Mouse (Mus musculus) midbrain, postnatal 0 days (tissue): ENCODE measurements around the gene Mgst3. TPM values are rescaled to one million over a fixed set of nuclear protein-coding genes. Genes with fewer than 3 reads are reported as not detected.

Source experiments
- ATAC-seq: fragments of 200-750 bp; cut with Nextera tagmentation; 2 replicates; pipeline ENCODE4 v1.8.0; 2017; ENCODE audit warnings: moderate number of reproducible peaks, mild to moderate bottlenecking, moderate TSS enrichment, moderate library complexity; ENCODE audit not compliant: low FRiP score
- DNase-seq: peaks from one replicate; pipeline ENCODE4 v3.0.0-alpha.2; 2015; ENCODE audit warnings: low spot score
- H3K27ac ChIP-seq: fragments of 300-500 bp; sonication (generic); 2 replicates; pipeline ENCODE4 v1.5.1; 2014; ENCODE audit warnings: low read depth, mild to moderate bottlenecking, low read length, mixed read lengths
- H3K27me3 ChIP-seq: fragments of 300-500 bp; sonication (generic); 2 replicates; pipeline ENCODE4 v1.6.1; 2014; ENCODE audit warnings: low read length, control low read depth, mixed read lengths; ENCODE audit not compliant: insufficient read depth
- H3K36me3 ChIP-seq: fragments of 300-500 bp; sonication (generic); 2 replicates; pipeline ENCODE4 v1.6.1; 2014; ENCODE audit warnings: low read length, control low read depth, mixed read lengths; ENCODE audit not compliant: insufficient read depth
- H3K4me1 ChIP-seq: fragments of 300-500 bp; sonication (generic); 2 replicates; pipeline ENCODE4 v1.6.1; 2014; ENCODE audit warnings: mild to moderate bottlenecking, control low read depth, antibody characterized with exemption, low read length, mixed read lengths; ENCODE audit not compliant: insufficient read depth
- H3K4me2 ChIP-seq: fragments of 300-500 bp; sonication (generic); 2 replicates; pipeline ENCODE4 v1.6.1; 2014; ENCODE audit warnings: low read depth, mild to moderate bottlenecking, low read length, mixed read lengths; ENCODE audit not compliant: poor library complexity, severe bottlenecking
- H3K4me3 ChIP-seq: fragments of 300-500 bp; sonication (generic); 2 replicates; pipeline ENCODE4 v1.5.1; 2014; ENCODE audit warnings: low read depth, mild to moderate bottlenecking, low read length, moderate library complexity
- H3K9ac ChIP-seq: fragments of 300-500 bp; sonication (generic); replicated peaks from 2 replicates; pipeline ENCODE4 v1.6.1; 2014; ENCODE audit warnings: mild to moderate bottlenecking, low read length, moderate library complexity, mixed read lengths; ENCODE audit not compliant: poor library complexity, severe bottlenecking
- H3K9me3 ChIP-seq: fragments of 300-500 bp; sonication (generic); 2 replicates; pipeline ENCODE4 v1.6.1; 2016; ENCODE audit warnings: low read length, control low read depth
- CTCF ChIP-seq: IDR thresholded peaks from 2 replicates; pipeline ENCODE4 v1.5.1; 2016; ENCODE audit warnings: antibody characterized with exemption, mild to moderate bottlenecking
- WGBS: fragments of 180-500 bp; shearing (Covaris S2); extraction: QIAGEN DNeasy Blood & Tissue Kit; methylation state at CpG from one replicate; pipeline ENCODE4 v1.1.7; 2014; 5-methylcytosine and 5-hydroxymethylcytosine counted together
- polyA plus RNA-seq: library from polyadenylated mRNA; unstranded; fragments of >200 nt; fragmentation: Nextera tagmentation; extraction: Ambion mirVana; gene quantifications from 2 replicates; pipeline ENCODE4 v1.2.1, GENCODE M21; 2015
- total RNA-seq: library from RNA; depleted of rRNA; stranded (reverse); fragments of >200 nt; gene quantifications from 2 replicates; pipeline ENCODE4 v1.2.3, GENCODE M21; 2014

The Mgst3 gene
- total and polyA plus RNA-seq, 2 experiments from 2014 or later: 240 to 246 TPM

DNA sequence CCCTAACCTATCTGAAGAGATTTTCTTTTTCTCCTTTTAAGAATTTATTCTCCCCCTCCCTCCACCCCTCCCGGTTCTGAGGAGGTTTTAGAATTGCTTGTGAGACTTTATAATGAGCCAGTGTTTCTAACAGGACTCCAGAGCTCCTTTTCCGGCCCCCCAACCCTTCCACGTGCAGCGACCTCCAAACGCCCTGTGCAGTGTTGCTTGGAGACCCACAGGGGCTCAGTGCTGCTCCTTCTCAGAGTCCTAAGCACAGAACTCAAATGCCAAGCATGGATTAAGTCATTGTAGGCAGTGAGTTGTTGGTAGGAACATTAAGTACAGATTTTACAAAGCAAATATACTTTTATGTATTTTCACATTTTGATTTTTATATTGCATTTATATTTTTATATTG is 30.3 kb downstream of the Mgst3 start:
- TF ChIP-seq CTCF: no peak
- no peak for DNase-seq

DNA sequence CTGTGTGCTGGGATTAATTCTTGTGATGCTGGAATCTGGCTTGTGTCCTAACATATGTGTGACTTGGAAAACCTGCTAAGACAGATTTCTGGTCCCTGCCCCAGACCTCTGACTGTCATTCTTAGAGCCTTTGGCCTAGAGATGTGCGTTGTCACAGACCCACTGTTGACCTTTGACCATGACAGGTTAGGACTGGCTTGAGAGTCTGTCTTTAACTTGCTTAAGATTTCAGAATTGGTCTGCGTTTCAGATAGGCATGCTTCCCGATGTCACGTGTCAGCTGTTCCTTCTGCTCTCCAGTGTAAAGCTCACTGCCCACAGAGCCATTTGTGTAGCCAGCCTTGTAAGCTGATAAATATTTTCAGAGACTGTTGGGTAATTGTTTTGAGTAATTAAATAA is 30.8 kb downstream of the Mgst3 start:
- Histone ChIP-seq H3K4me3 (no peak overlapping the region), H3K4me2 (no peak overlapping the region), H3K27me3 (no peaks in the 10 kb centered on the region), H3K9ac (no peak overlapping the region), H3K36me3 (peaks cover 35% of the 10 kb centered on the region), H3K4me1 (no peaks in the 10 kb centered on the region), H3K9me3 (no peaks in the 10 kb centered on the region), H3K27ac (no peak overlapping the region)
- ATAC-seq: no peak
- WGBS: 81% methylated on average over 4 of the region's 4 CpGs
- DNase-seq: no peak
- no peak for TF ChIP-seq CTCF

More for the DNA sequence above, 30.3 kb downstream of the Mgst3 start:
- no peaks in the 10 kb centered on the region for H3K4me1 ChIP-seq
- no peak for ATAC-seq
- no peak overlapping the region for H3K27ac ChIP-seq
- no peaks in the 10 kb centered on the region for H3K9me3 ChIP-seq
- no peaks in the 10 kb centered on the region for H3K27me3 ChIP-seq
- H3K36me3 ChIP-seq: peaks cover 33% of the 10 kb centered on the region
- no peak overlapping the region for H3K9ac ChIP-seq
- no peak overlapping the region for H3K4me2 ChIP-seq
- no peak overlapping the region for H3K4me3 ChIP-seq
- WGBS: 55% methylated on average over 5 of the region's 5 CpGs

- TF ChIP-seq CTCF: no peak
Observed at GRCm38 (mm10) chr1:167360268-167360667, 33.4 kb downstream of the Mgst3 start.

GRCm38 (mm10) chr1:167358731-167359130 is 34.9 kb downstream of the Mgst3 start:
- ATAC-seq (no peak), DNase-seq (no peak)
- Histone ChIP-seq H3K4me3 (no peak overlapping the region), H3K4me2 (no peak overlapping the region), H3K27ac (no peak overlapping the region), H3K36me3 (peaks cover 44% of the 10 kb centered on the region), H3K27me3 (no peaks in the 10 kb centered on the region), H3K4me1 (no peaks in the 10 kb centered on the region), H3K9ac (no peak overlapping the region), H3K9me3 (no peaks in the 10 kb centered on the region)
- 86% methylated on average over 9 of the region's 9 CpGs for WGBS
- TF ChIP-seq CTCF: no peak

More at GRCm38 (mm10) chr1:167360268-167360667, 33.4 kb downstream of the Mgst3 start:
- 54% methylated on average over 4 of the region's 4 CpGs for WGBS
- no peak for DNase-seq
- no peak overlapping the region for H3K9ac ChIP-seq
- H3K4me2 ChIP-seq: no peak overlapping the region
- H3K4me1 ChIP-seq: no peaks in the 10 kb centered on the region
- no peaks in the 10 kb centered on the region for H3K9me3 ChIP-seq
- ATAC-seq: no peak
- no peak overlapping the region for H3K27ac ChIP-seq
- peaks cover 36% of the 10 kb centered on the region for H3K36me3 ChIP-seq
- H3K27me3 ChIP-seq: no peaks in the 10 kb centered on the region
- no peak overlapping the region for H3K4me3 ChIP-seq

- WGBS: 97% methylated on average over 9 of the region's 9 CpGs
- no peak overlapping the region for H3K9ac ChIP-seq
- H3K4me3 ChIP-seq: no peak overlapping the region
- H3K36me3 ChIP-seq: peaks cover 45% of the 10 kb centered on the region
- ATAC-seq: no peak
- H3K4me1 ChIP-seq: no peaks in the 10 kb centered on the region
- TF ChIP-seq CTCF: no peak
- no peaks in the 10 kb centered on the region for H3K27me3 ChIP-seq
- DNase-seq: no peak
- no peak overlapping the region for H3K4me2 ChIP-seq
- no peak overlapping the region for H3K27ac ChIP-seq
- no peaks in the 10 kb centered on the region for H3K9me3 ChIP-seq
Observed at GRCm38 (mm10) chr1:167357387-167357786, 36.3 kb downstream of the Mgst3 start.

GRCm38 (mm10) chr1:167352403-167352802 is 41.2 kb downstream of the Mgst3 start:
- Histone ChIP-seq H3K4me2 (no peak overlapping the region), H3K9ac (no peak overlapping the region), H3K4me3 (no peak overlapping the region), H3K27me3 (no peaks in the 10 kb centered on the region), H3K36me3 (peaks cover 28% of the 10 kb centered on the region), H3K27ac (no peak overlapping the region), H3K4me1 (no peaks in the 10 kb centered on the region; the same call in 1 of the 2 replicates), H3K9me3 (no peaks in the 10 kb centered on the region)
- no peak for TF ChIP-seq CTCF
- no peak for DNase-seq
- 94% methylated on average over 14 of the region's 14 CpGs for WGBS
- ATAC-seq: no peak
